Mouse (Mus musculus) embryonic stem cell, embryonic (primary cell): ENCODE measurements at regions not wholly inside any gene's neighbourhood (a gene's known extent, or its start where the extent isn't known, plus 50 kb on each side); places are given as distances from the start of the nearest gene placed in this dataset.

Experiments
- CTCF ChIA-PET, 4 experiments: fragments of 300-600 bp in 2 of 4; fragments of 350-600 bp in 2 of 4; sonication (Branson Sonifier 250); formaldehyde crosslinking; loops; one replicate each; lab custom pipeline; 2022; ENCODE audit warnings: inconsistent platforms in 2 of 4; lab: Charles Lee
- POLR2A ChIA-PET, 4 experiments: fragments of 300-600 bp in 2 of 4; fragments of 350-600 bp in 2 of 4; sonication (Branson Sonifier 250); formaldehyde crosslinking; loops; one replicate each; lab custom pipeline; 2022; ENCODE audit warnings: antibody characterized with exemption in 4 of 4, inconsistent platforms in 1 of 4; lab: Charles Lee

GRCm38 (mm10) chr9:101495768-101496167 is 244.2 kb upstream of the Ppp2r3a start:
- CTCF ChIA-PET, result interaction anchor here in 1 of 4 experiments (0.5 kb wide), 1 partner anchor 501 kb away, joined by 5 read pairs; no protein-coding TSS in a partner anchor

DNA sequence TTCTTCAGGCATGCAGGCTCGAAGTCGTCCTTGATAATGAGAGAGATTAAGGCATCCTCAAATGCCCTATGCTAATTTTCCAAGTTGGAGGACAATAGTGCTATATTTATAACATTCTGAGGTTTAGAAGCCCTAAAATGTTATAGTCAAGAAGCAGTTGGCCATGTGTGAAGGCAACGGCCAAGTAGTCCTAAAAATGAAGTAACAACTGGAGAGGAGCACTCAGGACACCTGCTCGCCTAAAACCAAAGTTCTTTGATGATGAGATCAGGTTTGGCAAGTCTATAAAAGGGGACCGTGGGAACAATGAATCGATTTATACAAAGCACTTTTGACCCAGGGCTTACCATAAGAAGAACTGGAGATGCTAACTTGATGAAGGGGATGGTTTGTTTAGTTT is 237.4 kb upstream of the Ppp2r3a start:
- ChIA-PET CTCF (no interaction called here), POLR2A (no interaction called here)

More at GRCm38 (mm10) chr9:101495768-101496167, 244.2 kb upstream of the Ppp2r3a start:
- POLR2A ChIA-PET, result no interaction called here

DNA sequence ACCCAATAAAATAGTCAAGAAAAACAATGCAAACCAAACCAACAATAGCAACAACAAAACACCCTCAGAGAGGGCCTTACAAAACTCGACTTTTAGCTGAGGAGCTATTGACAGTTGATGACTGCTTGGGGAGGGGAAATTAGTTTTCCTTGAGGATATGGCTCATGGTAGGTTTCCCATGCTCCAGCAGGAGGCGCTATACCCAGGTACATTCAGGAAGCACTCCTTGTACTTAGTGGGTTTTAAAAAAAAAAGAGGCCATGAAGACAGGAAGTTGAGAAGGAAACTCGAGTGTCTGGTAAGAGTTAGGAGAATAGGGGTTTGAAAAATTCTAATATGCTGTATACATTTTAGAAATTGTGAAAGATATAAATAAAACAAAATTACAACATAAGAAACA is 224.6 kb upstream of the Ppp2r3a start:
- ChIA-PET CTCF (interaction anchor here in 1 of 4 experiments (1.5 kb wide), 1 partner anchor 14 kb away, joined by 3 read pairs; no protein-coding TSS in a partner anchor), POLR2A (no interaction called here)

DNA sequence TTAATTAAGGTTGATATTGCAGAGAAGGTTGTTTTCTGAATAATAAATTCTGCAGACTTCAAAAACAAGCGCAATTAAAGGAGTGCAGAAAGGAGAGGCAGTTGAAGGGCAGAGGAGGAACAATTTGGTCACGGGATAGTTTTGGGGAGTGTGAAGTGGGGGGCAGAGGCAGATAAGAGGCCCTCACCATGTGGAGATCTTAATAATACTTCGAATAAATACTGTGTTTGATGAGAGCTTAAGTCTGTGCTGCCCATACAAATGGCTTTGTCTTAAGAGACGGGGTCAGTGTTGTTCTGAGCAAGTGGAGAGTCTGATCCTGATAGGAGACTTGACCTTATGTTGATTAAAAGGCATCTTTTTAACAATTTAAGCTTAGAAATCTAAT is 221.5 kb upstream of the Ppp2r3a start:
- ChIA-PET POLR2A (no interaction called here), CTCF (no interaction called here)

- POLR2A ChIA-PET, result no interaction called here
- CTCF ChIA-PET, result no interaction called here
Measured at GRCm38 (mm10) chr9:101472101-101473073, 220.8 kb upstream of the Ppp2r3a start.

- ChIA-PET CTCF (no interaction called here), POLR2A (no interaction called here)
Measured at GRCm38 (mm10) chr9:101471665-101472064, 220.1 kb upstream of the Ppp2r3a start.

- CTCF ChIA-PET, result no interaction called here
- POLR2A ChIA-PET, result no interaction called here
Measured at GRCm38 (mm10) chr9:101469756-101470155, 218.2 kb upstream of the Ppp2r3a start.

DNA sequence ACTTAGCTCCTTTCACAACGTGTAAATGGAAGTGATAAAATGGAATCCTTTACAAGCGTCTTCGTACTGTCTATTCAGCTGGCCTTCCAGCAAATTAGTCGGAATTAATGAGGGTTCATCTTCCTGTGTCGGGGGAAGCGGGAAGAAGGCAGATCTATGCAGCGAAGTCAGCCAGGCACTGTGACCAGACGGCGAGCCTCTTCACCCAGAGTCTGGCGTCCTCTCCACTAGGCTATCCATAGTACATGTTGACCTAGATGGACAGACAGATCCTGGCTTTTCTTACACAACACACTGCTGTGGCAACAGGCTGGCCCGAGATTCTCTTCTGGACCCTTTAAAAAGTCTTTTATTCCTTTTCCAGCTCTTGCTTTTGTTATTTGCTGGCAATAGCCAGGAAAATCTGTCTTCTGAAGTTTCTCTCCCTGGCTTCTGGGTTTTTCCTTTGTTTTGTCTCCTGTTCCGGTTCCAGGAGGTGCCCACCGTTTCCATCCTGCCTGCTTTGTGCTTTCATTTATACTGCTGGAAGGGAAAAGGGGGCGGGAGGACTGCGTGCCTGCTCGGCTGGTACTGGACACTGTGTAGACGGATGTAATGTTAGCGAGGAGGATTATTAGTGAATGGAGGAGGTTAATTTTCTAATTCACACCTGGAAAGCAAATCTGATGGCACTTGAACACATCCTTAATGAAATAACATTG is 213.3 kb upstream of the Ppp2r3a start:
- ChIA-PET POLR2A (interaction anchor here in 1 of 4 experiments (0.6 kb wide), 1 partner anchor 218 kb away, joined by 4 read pairs; no protein-coding TSS in a partner anchor), CTCF (interaction anchor here in 1 of 4 experiments (0.7 kb wide), 1 partner anchor 509 kb away, joined by 3 read pairs; no protein-coding TSS in a partner anchor)

DNA sequence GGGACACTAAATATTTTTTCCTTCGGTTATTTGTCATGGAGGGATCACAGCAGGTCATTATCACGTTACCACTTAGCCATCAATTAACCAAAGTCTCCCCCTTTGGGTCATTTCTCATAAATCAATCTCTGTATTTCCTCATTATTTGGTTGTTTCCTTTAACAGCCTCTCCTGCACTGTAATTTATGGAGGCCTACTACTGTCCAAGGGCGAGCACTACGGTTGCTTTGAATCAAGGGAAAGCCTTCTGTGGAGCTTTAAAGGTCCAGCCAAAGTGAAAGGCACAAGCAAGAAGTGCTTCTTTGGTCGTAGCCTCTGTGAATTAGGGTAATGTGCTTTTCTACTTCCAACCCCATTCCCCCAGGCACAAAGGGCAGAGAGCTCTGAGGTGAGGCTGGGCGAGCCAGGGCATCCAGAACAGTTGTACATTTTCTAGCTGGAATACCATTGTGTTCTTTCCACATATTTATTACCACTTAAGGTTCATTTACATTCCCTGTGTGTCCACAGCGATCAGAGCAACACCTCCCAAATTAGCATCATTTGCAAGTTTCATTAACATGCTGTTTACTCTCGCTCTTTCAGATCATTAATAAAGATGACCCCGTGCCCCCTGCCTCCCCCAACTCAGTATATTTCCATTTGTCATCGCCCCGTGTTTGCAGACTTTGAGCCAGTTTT is 207.5 kb upstream of the Ppp2r3a start:
- CTCF ChIA-PET, result no interaction called here
- POLR2A ChIA-PET, result no interaction called here

GRCm38 (mm10) chr9:101458306-101458946 is 206.8 kb upstream of the Ppp2r3a start:
- ChIA-PET CTCF (no interaction called here), POLR2A (no interaction called here)

GRCm38 (mm10) chr9:101446316-101446715 is 194.7 kb upstream of the Ppp2r3a start:
- ChIA-PET POLR2A (interaction anchor here in 1 of 4 experiments (0.7 kb wide), 1 partner anchor 395 kb away, joined by 3 read pairs; no protein-coding TSS in a partner anchor), CTCF (interaction anchor here in 1 of 4 experiments (0.6 kb wide), 1 partner anchor 138 kb away, joined by 4 read pairs; no protein-coding TSS in a partner anchor)

- POLR2A ChIA-PET, result interaction anchor here in 1 of 4 experiments (0.6 to 0.7 kb wide), 2 partner anchors 238 to 395 kb away, joined by 3 to 8 read pairs; no protein-coding TSS in a partner anchor
- CTCF ChIA-PET, result interaction anchor here in 2 of 4 experiments (0.6 kb wide), 3 partner anchors 137 to 788 kb away, joined by 4 to 13 read pairs (median 4); no protein-coding TSS in a partner anchor
Measured at GRCm38 (mm10) chr9:101445764-101446163, 194.2 kb upstream of the Ppp2r3a start.

DNA sequence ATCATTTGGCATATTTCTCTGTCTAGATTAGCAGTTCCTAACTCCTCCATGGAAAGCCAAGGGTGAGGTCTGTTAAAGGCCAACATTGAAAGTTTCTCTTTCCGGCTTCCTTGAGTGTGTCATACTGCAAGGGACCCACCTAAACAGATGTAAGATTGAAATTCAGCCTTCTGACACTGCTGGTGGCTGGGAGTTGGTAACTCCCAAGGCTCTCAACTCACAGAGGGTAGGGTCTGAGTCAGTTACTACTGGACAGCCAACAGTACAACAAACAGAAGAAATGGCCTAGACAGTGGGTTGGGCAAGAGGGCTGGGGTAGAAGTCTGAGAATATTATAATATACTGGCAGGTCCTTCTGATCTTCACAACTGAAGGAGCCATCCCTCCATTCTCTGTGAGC is 193.7 kb upstream of the Ppp2r3a start:
- ChIA-PET CTCF (interaction anchor here in 2 of 4 experiments (0.6 kb wide), 2 partner anchors 238 to 788 kb away, joined by 4 to 13 read pairs; no protein-coding TSS in a partner anchor), POLR2A (interaction anchor here in 1 of 4 experiments (0.6 kb wide), 1 partner anchor 239 kb away, joined by 8 read pairs; no protein-coding TSS in a partner anchor)

GRCm38 (mm10) chr9:101439856-101440255 is 188.3 kb upstream of the Ppp2r3a start:
- ChIA-PET POLR2A (interaction anchor here in 2 of 4 experiments (0.7 to 1.4 kb wide), 3 partner anchors 82 to 1250 kb away, joined by 3 to 5 read pairs (median 4); no protein-coding TSS in a partner anchor), CTCF (interaction anchor here in 1 of 4 experiments (0.6 kb wide), 1 partner anchor 190 kb away, joined by 3 read pairs; no protein-coding TSS in a partner anchor)

GRCm38 (mm10) chr9:101438564-101439180 is 187.1 kb upstream of the Ppp2r3a start:
- POLR2A ChIA-PET, result interaction anchor here in 2 of 4 experiments (0.8 to 1.4 kb wide), 2 partner anchors 19 to 1251 kb away, joined by 3 to 4 read pairs; no protein-coding TSS in a partner anchor
- CTCF ChIA-PET, result interaction anchor here in 1 of 4 experiments (1.1 kb wide), 1 partner anchor 12 kb away, joined by 5 read pairs; no protein-coding TSS in a partner anchor

GRCm38 (mm10) chr9:101424974-101425670 is 173.5 kb upstream of the Ppp2r3a start:
- POLR2A ChIA-PET, result interaction anchor here in 1 of 4 experiments (0.8 kb wide), 1 partner anchor 11 kb away, joined by 3 read pairs; no protein-coding TSS in a partner anchor
- CTCF ChIA-PET, result no interaction called here

DNA sequence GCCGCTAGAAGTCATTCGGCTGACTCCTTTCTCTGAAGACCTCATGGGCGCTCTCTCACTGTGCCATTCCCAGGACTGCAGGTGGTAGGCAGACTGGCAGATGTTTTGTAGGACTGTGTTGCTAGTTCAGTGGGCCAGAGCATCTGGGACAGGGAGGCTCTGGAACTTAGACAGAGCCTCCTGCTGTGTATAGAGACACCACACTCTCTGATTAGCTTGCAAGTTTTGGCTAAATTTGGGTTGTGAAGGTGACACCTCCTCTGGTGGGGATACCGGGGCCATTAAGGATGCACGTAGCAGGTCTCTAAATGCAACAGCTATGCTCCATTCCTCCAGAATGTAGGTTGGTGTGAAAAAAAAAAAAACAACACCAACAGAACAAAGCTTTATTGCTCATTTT is 171.4 kb upstream of the Ppp2r3a start:
- POLR2A ChIA-PET, result no interaction called here
- CTCF ChIA-PET, result interaction anchor here in 1 of 4 experiments (0.6 kb wide), 1 partner anchor 1256 kb away, joined by 3 read pairs; no protein-coding TSS in a partner anchor
